Mouse (Mus musculus): ENCODE results near the gene Tlr6.

DNA sequence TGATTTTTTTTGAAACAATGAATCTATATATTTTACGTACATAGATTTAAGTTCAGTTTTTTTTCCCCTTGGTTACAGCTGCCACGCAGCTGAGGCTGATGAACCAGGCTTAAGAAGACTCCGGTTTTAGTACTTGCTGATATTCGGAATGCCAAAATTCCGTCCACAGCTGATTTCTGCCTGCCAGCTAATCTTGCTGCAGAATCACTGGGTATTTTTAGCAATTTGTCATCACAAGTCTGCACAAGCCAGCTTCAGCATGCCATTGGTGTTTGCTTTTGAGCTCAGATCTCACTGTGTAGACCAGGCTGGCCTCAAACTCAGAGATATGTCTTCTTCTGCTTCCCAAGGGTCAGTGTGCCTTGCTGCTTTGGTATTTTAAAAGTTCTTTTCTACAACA lies 8.4 kb downstream of the Tlr6 start:
- TF ChIP-seq CTCF (IDR thresholded peaks at IDR 0.05; ENCODE audit: insufficient read depth, low read length) (no peak), POLR2A (IDR thresholded peaks at IDR 0.05; ENCODE audit: borderline replicate concordance, extremely low read depth, low read depth, low read length) (no peak)
